Mouse (Mus musculus): ENCODE data around the gene Dennd2a. TPM values are rescaled to one million over a fixed set of nuclear protein-coding genes. Genes with fewer than 3 reads are reported as not detected.

Dennd2a gene
- 10 to 100 TPM; 33.5 TPM for total RNA-seq (2021)
- long read RNA-seq, experiment 1, full-length matches to known transcripts, result 7 of 22 reads
- long read RNA-seq, experiment 1, partial matches to known transcripts, result 6 of 22 reads
- long read RNA-seq, experiment 1, other reads (novel, unspliced or antisense), result 9 of 22 reads
- long read RNA-seq, experiment 2, full-length matches to known transcripts, result 13 of 36 reads
- long read RNA-seq, experiment 2, partial matches to known transcripts, result 16 of 36 reads
- long read RNA-seq, experiment 2, other reads (novel, unspliced or antisense), result 7 of 36 reads

DNA sequence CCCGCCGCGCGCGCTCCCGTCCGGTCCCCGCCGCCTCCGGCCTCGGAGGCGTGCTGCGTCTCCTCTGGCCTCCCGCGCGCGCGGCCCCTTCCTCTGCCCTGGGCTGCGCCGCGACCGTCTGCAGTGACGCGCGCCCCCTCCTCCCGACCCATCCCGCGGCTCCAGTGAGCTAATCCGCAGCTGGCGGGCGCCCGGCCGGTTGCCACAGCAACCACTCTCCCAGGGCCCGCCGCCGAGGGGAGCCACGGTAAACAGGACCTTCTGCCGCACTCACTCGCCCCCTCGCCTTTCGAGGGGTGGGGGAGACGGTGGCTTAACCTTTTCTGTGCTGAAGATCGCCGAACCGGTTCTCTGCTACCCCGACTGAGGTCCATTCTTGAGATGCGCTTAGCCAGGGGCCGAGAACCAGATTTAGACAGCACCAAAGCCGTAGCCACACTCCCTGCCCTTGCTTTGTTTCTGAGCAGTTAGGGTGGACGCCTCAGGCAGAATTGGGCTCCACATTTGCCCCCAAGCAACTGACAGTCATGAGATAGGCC, at the start of gene Dennd2a:
Gene Dennd2a, minus strand, starts transcription at position 145 of the 539 bp plus-strand sequence.
- peak; percentile 43 to 64 for DNase-seq (ENCODE audit: low spot score in 2 of 2)

DNA sequence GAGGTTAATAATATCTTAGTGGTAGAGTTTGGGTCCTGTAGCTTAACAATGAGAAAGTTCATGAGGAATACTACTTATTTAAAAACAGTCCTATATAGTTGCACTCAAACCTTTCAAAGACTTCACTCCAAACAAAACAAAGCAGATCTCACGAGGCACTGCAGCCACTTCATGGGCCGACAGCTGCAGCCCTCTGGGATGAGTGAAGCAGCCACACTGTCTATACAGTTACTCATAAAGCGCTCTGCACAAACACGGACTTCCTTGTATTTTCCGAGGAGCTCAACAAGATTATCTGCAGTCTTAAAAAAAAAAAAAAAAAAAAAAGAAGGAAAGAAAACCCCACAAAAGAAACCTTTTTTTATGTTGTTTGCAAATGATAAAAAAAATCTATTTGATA, 49.7 kb upstream of the Dennd2a start:
- DNase-seq (ENCODE audit: low spot score in 2 of 2), result no peak

DNA sequence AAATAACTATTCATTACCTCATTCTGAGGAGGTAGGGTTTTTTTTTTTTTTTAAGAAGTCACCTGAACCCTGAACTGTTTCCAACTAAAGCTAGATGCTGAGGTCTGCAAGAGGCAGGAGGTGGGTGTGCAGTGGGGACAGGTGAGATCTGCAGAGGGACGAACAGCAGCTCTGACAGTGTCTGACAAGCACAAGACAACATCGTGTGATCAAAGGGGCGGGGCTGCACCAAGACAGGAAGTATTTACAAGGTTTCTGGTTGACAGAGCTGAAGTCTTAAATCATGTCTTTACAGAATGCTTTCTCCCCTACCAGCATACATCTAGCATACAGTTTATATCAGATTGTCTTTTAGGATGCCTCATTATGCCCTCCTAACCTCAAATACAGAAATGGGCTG, 49.2 kb upstream of the Dennd2a start:
- DNase-seq (ENCODE audit: low spot score in 2 of 2), result no peak

DNA sequence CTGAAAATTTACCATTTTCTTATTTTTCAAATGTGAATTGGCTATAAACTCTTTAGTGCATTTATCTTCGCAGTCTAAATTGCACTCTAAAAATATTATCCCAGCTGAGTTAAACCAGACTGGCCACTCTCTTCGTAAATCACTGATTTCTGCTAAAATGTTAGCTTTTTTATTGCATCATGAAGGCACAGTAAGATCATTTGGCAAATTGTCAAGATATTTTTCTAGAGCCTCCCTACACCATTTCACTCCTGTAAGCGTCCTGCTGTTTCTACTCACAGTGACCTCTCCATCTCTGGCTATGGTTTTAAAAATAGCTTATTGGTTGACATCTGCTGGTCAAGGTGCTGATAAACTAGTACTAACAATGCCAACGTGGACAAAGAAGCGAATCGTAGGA, 48.4 kb upstream of the Dennd2a start:
- DNase-seq (ENCODE audit: low spot score in 2 of 2), result no peak

DNA sequence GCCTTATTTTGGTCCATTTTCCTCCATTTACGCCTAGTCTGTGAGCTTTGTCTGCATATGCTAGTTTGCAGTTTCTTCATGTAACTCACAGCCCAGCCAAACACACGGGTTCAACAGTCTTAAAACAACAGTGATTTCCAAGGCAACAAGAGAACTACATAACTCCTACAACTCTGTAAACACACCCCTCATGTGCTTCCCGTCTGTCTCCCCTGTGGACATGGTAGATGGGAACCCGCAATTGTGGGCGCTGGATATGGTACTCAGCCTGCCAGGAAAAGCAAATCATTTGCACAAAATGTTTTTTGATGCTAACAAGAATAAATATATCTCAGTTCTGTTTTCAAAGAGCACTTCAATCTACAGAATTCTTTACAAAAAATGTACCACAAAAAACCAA, 46.9 kb upstream of the Dennd2a start:
- DNase-seq (ENCODE audit: low spot score in 2 of 2), result no peak

DNA sequence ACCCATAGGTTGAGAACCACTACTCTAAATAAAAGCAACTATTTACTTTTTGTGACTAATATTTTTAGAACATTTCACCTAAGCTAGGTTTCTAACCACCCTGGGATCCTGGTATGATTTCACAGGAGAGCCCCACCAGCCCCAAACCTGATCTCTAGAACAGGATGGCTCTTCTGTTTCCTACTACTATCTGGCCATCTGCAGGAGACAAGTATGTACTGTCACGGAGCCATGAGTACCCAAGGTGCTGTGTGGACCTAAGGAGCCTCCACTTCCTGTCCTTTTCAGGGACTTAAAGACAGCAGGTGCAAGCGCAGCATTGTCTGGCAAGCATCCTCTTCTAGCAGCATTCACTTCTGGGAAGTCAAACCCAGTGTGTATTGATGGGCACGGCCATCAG, 44.2 kb upstream of the Dennd2a start:
- DNase-seq (ENCODE audit: low spot score in 2 of 2), result no peak

GRCm38 (mm10) chr6:39600851-39601250, 43.2 kb upstream of the Dennd2a start:
- no peak for DNase-seq (ENCODE audit: low spot score in 2 of 2)

DNA sequence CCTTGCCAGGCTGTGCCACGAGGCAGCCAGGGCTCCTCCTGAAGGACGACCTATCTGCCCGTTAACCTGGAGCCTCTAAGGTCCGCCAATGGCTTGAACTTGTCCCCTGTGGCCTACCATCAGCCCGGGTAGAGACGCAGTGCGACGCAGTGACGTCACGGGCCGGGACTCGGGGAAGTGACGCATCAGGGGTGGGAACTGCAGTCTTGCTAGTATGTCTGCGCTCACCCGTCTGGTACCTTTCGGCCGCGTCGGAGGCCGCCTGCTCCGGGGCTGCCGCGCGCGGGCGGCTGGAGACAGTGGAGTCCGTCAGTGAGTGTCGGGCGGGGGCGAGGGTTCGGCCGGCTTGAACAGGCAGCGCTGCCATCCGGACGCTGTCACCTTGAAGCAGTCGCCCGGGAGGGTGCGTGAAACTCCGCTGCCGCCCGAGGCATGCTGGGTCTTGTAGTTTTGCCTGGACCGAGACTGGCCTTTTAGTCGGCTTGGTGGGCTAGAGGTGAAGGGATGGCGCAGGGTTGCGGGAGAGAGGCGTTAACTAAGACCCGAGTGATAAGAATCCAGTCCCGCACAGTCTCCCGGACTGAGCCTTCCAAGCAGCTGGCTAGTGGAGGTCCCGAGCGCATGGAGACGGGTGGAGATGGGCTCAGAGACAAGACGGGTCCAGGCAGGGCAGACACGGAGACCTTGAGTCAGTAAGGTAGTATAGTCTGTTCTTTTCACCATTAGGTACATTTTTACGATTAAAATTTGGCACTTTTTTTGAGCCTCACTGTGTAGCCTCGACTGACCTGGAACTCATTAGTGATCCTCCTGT, 34.9 kb upstream of the Dennd2a start, which contains the start of gene Ndufb2:
Gene Ndufb2, plus strand, starts transcription at position 174 of the 814 bp plus-strand sequence.
- peak; percentile 77 to 85 for DNase-seq (ENCODE audit: low spot score in 2 of 2)

GRCm38 (mm10) chr6:39591481-39591880, 33.8 kb upstream of the Dennd2a start:
- no peak for DNase-seq (ENCODE audit: low spot score in 2 of 2)

DNA sequence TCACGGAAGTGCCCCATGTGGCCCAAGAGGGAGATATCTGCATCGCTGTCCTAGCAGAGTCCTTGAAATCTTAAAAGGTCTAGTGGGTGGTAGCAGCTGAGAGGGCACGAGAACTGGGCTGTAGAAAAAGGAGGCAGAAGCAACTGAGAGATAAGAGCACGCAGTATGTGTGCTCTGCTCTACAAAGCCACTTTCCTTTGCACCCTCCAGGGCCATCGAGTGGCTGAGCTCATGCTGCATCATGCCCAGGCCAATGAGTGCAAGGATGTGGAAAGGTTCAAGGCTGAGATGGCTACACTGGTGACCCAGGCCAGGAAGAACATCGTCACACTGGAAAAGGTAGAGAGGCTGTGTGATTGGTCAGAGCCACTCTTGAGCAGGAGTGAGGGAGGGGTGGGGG, 27.9 kb upstream of the Dennd2a start, which contains the start of gene Gm42420:
Gene Gm42420, plus strand, starts transcription at position 237 of the 400 bp plus-strand sequence.
- no peak for DNase-seq (ENCODE audit: low spot score in 2 of 2)

DNA sequence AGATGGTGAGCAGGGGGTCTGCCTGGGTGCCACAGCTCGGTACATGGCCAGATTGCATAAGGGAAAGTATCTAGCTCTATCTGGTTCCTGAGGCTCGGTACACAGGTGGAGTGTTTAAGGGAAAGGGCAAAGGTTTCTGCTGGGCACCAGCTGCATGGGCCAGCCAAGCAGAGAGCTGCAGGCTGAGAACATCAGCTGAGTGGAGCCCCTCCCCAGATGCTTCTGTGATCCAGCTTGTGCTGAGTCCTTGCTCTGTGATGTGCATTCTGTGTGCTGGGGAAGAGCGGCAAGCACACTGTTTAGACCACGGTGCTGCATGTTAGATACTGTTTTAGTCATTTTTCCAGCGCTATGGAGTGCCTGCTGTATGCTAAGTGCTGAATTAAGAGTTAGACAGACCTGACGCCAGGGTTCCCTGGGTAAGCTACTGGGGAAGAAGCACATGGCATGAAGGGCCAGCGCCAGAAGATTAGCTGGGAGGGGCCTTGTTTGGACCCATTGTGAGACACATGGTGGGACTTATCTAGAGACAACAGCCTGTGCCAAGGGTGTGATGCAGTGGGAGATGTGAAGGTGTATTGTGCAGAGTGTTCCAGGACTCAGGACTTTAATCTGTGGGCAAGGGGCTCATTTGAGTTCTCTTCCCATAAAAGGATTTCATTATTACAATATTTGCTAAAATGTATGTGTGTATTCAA, 23.6 kb upstream of the Dennd2a start:
- DNase-seq (ENCODE audit: low spot score in 2 of 2), result no peak

DNA sequence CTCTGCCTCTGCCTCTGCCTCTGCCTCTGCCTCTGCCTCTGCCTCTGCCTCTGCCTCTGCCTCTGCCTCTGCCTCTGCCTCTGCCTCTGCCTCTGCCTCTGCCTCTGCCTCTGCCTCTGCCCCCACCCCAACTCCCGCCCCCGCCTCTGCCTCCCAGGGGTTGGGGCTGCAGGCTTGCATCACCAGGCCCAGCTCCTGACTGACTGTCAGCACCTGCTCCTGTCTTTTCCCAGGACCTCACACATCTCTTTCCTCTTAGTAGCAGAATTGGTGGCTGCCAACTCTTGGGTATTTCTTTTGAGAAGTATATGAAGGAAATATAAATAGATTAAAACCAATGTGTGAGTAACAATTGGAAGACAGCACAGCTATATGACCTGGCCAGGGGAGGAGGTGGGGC, 22.9 kb upstream of the Dennd2a start:
- DNase-seq (ENCODE audit: low spot score in 2 of 2), result no peak

DNA sequence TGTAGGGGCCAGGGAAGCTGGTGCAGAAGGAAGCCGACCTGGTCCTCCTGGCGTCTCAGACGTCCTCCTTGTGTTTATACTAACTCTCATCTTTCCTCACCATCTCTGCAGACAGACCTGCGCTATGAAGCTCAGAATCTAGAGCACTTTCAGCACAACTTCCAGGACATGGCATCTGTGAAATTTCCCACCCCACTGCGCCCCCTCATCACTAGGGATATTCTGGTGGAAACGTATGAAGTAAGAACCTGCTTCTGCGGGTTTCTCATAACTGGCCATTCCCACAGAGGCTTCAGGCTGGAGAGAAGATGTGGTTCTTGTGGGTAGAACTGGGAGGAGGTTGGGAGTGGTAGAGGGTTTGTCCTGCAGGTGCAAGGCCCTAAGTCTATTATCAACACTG, 21.9 kb upstream of the Dennd2a start:
- DNase-seq (ENCODE audit: low spot score in 2 of 2), result no peak

GRCm38 (mm10) chr6:39574951-39575350, 17.3 kb upstream of the Dennd2a start:
- DNase-seq (ENCODE audit: low spot score in 2 of 2), result no peak

- peak in 1 of 2 experiments; percentile 12 for DNase-seq (ENCODE audit: low spot score in 2 of 2)
These were observed 16.8 kb upstream of the Dennd2a start for GRCm38 (mm10) chr6:39574555-39574869.

DNA sequence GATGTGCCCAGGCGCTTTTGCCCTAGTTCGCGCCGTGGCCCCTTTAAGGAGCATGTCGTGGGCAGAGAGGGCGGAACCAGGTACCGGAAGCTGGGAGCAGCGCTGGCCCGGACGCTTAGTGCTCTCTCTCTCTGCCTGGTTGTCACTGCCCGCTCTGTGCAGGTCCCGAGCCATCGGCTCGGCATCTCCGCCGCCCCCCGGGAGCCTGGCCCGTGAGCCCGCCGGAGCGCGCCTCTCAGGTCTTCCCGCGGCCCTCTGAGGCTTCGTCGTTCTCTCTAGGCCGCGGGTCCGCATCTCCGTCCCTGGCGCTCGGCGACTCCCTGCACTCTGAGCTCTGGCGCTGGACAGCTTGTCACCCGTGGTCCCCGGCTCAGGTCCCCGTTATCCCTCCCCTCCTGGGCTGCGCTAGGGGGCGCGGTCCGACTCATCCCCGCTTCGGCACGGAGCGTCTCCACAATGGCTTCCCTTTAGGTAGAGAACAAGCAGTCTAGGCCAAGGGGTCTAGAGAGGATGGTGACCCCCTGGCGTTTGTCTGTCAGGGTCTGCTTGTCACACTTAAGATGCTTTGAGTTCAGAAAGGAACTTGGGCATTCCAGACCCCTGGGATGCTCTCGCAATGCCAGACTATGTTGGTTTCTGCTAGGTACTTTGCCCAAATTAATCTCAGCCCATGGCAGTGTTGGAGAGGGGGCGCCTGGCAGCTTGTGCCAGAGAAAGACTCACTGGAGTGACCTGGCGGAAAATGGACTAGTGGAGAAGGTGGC, 16.3 kb upstream of the Dennd2a start, which contains the start of gene Adck2:
Gene Adck2, plus strand, starts transcription at position 83 of the 764 bp plus-strand sequence.
- DNase-seq (ENCODE audit: low spot score in 2 of 2), result peak; percentile 52 to 58

GRCm38 (mm10) chr6:39570426-39570825, 12.8 kb upstream of the Dennd2a start:
- no peak for DNase-seq (ENCODE audit: low spot score in 2 of 2)

- no peak for DNase-seq (ENCODE audit: low spot score in 2 of 2)
These were observed 9.9 kb upstream of the Dennd2a start for GRCm38 (mm10) chr6:39567528-39567927.

DNA sequence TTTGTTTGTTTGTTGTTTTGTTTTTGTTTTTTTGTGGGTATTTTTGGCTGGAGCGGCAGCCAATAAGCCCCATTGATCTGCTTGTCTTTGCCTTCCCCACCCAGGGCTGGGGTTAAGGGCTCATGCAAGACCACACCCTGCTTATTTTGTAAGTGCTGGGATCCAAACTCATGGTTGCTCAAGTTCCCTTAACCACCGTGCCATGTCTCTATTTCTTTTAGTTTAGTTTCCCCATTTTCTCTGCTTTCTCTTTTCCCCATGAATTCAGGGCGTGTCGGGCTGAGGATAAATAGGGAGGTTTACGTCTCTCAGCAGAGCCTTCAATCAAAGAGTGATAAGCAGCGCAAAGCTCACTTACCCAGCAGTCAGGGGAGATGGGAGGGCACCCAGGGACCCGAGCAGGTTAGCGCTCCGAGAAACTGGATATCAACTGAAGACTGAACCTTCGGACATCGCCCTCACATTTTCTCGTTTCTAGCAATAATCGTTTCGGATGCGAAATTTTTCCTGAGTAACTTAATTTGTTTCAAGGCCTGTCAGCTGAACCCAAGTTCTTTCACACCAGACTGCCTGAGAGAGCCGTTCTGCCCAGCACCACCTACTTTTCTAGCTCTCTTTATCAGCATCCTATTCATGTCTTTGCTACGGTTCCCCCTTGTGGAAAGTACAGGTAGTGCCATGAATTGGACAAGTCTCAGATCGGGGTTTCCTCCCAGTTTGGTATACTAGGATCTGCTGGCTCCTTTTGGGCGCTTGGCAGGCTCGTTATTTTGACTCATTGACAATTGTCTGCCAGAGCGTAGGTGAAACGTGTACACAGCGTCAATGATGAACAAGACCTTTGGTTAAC, 4.7 kb upstream of the Dennd2a start:
- peak in 1 of 2 experiments; percentile 60 for DNase-seq (ENCODE audit: low spot score in 2 of 2)
